Mouse (Mus musculus): Measurements from ENCODE around the gene Plekhn1. TPM values are rescaled to one million over a fixed set of nuclear protein-coding genes. Genes with fewer than 3 reads are reported as not detected.
A peak's percentile ranks its signal among the peaks of the same experiment; 100 is the strongest.

The Plekhn1 gene
- polyA plus RNA-seq, 1 experiment from 2014 or later: 4.1 TPM

DNA sequence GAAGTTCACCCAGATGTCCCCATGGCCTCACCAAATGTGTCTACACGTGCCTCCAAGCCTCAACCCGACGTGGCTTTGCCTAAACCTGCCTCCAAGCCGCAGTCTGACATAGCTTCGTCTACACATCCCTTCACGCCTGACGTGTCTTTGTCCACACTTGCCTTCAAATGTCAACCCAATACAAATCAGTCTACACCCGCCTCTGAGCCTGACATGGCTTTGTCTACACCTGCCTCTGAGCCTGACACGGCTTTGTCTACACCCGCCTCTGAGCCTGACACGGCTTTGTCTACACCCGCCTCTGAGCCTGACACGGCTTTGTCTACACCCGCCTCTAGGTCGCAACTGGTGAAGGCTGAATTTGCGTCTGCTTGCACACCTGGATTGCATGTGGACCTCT is 16.8 kb downstream of the Plekhn1 start:
- no peak for ATAC-seq (ENCODE audit: low read depth)
- H3K4me1 ChIP-seq (ENCODE audit: control insufficient read depth, low read depth, low read length): no peaks in the 10 kb centered on the region
- 0 out of 2 replicates have a peak, but pooled peaks cover 3% of the 10 kb centered on the region for H3K27me3 ChIP-seq (ENCODE audit: control insufficient read depth, insufficient read depth, low read depth, low read length)
- no peak overlapping the region for H3K4me3 ChIP-seq (ENCODE audit: low read depth, low read length)
- H3K9me3 ChIP-seq (replicated peaks; ENCODE audit: control insufficient read depth, low read length): no peaks in the 10 kb centered on the region
- H3K9ac ChIP-seq (ENCODE audit: low read depth, low read length): no peak overlapping the region
- no peak overlapping the region for H3K4me2 ChIP-seq (ENCODE audit: low read depth, low read length)
- H3K27ac ChIP-seq (ENCODE audit: low read length): no peak overlapping the region
- WGBS (ENCODE audit: insufficient replicate concordance): 71% methylated on average over 16 of the region's 16 CpGs
- H3K36me3 ChIP-seq (ENCODE audit: control insufficient read depth, insufficient read depth): no peaks in the 10 kb centered on the region

- H3K9me3 ChIP-seq (replicated peaks; ENCODE audit: control insufficient read depth, low read length): no peaks in the 10 kb centered on the region
- ATAC-seq (ENCODE audit: low read depth): no peak
- H3K4me3 ChIP-seq (ENCODE audit: low read depth, low read length): no peak overlapping the region
- no peak overlapping the region for H3K27ac ChIP-seq (ENCODE audit: low read length)
- WGBS (ENCODE audit: insufficient replicate concordance): 72% methylated on average over 16 of the region's 16 CpGs
- H3K36me3 ChIP-seq (ENCODE audit: control insufficient read depth, insufficient read depth): no peaks in the 10 kb centered on the region
- no peak overlapping the region for H3K4me2 ChIP-seq (ENCODE audit: low read depth, low read length)
- no peaks in the 10 kb centered on the region for H3K4me1 ChIP-seq (ENCODE audit: control insufficient read depth, low read depth, low read length)
- H3K27me3 ChIP-seq (ENCODE audit: control insufficient read depth, insufficient read depth, low read depth, low read length): 0 out of 2 replicates have a peak, but pooled peaks cover 3% of the 10 kb centered on the region
- no peak overlapping the region for H3K9ac ChIP-seq (ENCODE audit: low read depth, low read length)
Measured at GRCm38 (mm10) chr4:156217022-156217669, 17.5 kb downstream of the Plekhn1 start.

DNA sequence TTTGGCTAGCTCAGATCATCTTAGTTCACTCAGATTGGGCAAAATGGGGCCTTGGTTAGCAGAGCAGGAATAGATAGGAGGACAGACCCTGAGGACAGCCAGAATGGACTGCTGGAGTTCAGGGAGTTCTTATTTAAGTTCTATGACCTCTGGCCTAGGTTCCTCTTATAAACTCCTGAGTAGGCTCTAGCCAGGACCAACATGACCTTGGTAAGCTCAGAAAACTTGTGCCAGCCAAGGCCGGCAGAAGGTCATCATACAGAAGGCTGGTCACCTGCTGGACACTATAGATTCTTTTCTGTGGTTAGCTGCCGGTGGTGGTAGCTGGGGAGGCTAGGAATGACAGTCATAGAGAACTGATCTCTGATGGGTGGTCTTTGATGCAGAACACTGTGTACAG is 18.5 kb downstream of the Plekhn1 start:
- Histone ChIP-seq H3K36me3 (ENCODE audit: control insufficient read depth, insufficient read depth) (no peaks in the 10 kb centered on the region), H3K4me1 (ENCODE audit: control insufficient read depth, low read depth, low read length) (no peaks in the 10 kb centered on the region), H3K9ac (ENCODE audit: low read depth, low read length) (no peak overlapping the region), H3K27me3 (ENCODE audit: control insufficient read depth, insufficient read depth, low read depth, low read length) (0 out of 2 replicates have a peak, but pooled peaks cover 3% of the 10 kb centered on the region), H3K9me3 (replicated peaks; ENCODE audit: control insufficient read depth, low read length) (no peaks in the 10 kb centered on the region), H3K27ac (ENCODE audit: low read length) (no peak overlapping the region), H3K4me2 (ENCODE audit: low read depth, low read length) (no peak overlapping the region), H3K4me3 (ENCODE audit: low read depth, low read length) (no peak overlapping the region)
- no peak for ATAC-seq (ENCODE audit: low read depth)
- 66% methylated on average over 2 of the region's 2 CpGs for WGBS (ENCODE audit: insufficient replicate concordance)

GRCm38 (mm10) chr4:156215649-156216048 is 19.0 kb downstream of the Plekhn1 start, which contains the start of gene Perm1:
Perm1 (plus strand) TSS chr4:156215868.
- Histone ChIP-seq H3K4me1 (ENCODE audit: control insufficient read depth, low read depth, low read length) (no peaks in the 10 kb centered on the region), H3K9ac (ENCODE audit: low read depth, low read length) (no peak within 1 kb of the TSS), H3K36me3 (ENCODE audit: control insufficient read depth, insufficient read depth) (no peaks in the 10 kb centered on the region), H3K4me3 (ENCODE audit: low read depth, low read length) (no peak within 1 kb of the TSS), H3K9me3 (replicated peaks; ENCODE audit: control insufficient read depth, low read length) (no peaks in the 10 kb centered on the region), H3K4me2 (ENCODE audit: low read depth, low read length) (no peak within 1 kb of the TSS), H3K27me3 (ENCODE audit: control insufficient read depth, insufficient read depth, low read depth, low read length) (0 out of 2 replicates have a peak, but pooled peaks cover 3% of the 10 kb centered on the region), H3K27ac (ENCODE audit: low read length) (no peak within 1 kb of the TSS)
- WGBS (ENCODE audit: insufficient replicate concordance): 62% methylated on average over 4 of the region's 4 CpGs
- ATAC-seq (ENCODE audit: low read depth): no peak

- Histone ChIP-seq H3K36me3 (ENCODE audit: control insufficient read depth, insufficient read depth) (no peaks in the 10 kb centered on the region), H3K9me3 (replicated peaks; ENCODE audit: control insufficient read depth, low read length) (no peaks in the 10 kb centered on the region), H3K4me2 (ENCODE audit: low read depth, low read length) (no peak overlapping the region), H3K9ac (ENCODE audit: low read depth, low read length) (no peak overlapping the region), H3K4me1 (ENCODE audit: control insufficient read depth, low read depth, low read length) (no peaks in the 10 kb centered on the region), H3K4me3 (ENCODE audit: low read depth, low read length) (no peak overlapping the region), H3K27me3 (ENCODE audit: control insufficient read depth, insufficient read depth, low read depth, low read length) (0 out of 2 replicates have a peak, but pooled peaks cover 3% of the 10 kb centered on the region), H3K27ac (ENCODE audit: low read length) (no peak overlapping the region)
- ATAC-seq (ENCODE audit: low read depth): no peak
- 78% methylated on average over 13 of the region's 13 CpGs for WGBS (ENCODE audit: insufficient replicate concordance)
Measured at GRCm38 (mm10) chr4:156213134-156213533, 21.5 kb downstream of the Plekhn1 start.

GRCm38 (mm10) chr4:156209963-156210635 is 24.6 kb downstream of the Plekhn1 start:
- ATAC-seq (ENCODE audit: low read depth): no peak
- Histone ChIP-seq H3K27ac (ENCODE audit: low read length) (no peak overlapping the region), H3K9me3 (replicated peaks; ENCODE audit: control insufficient read depth, low read length) (no peaks in the 10 kb centered on the region), H3K4me2 (ENCODE audit: low read depth, low read length) (peak overlapping the region; percentile 35; the same call in 1 of the 2 replicates), H3K36me3 (ENCODE audit: control insufficient read depth, insufficient read depth) (no peaks in the 10 kb centered on the region), H3K4me1 (ENCODE audit: control insufficient read depth, low read depth, low read length) (no peaks in the 10 kb centered on the region), H3K9ac (ENCODE audit: low read depth, low read length) (no peak overlapping the region), H3K27me3 (ENCODE audit: control insufficient read depth, insufficient read depth, low read depth, low read length) (peaks cover 11% of the 10 kb centered on the region), H3K4me3 (ENCODE audit: low read depth, low read length) (no peak overlapping the region)
- 46% methylated on average over 13 of the region's 13 CpGs for WGBS (ENCODE audit: insufficient replicate concordance)

DNA sequence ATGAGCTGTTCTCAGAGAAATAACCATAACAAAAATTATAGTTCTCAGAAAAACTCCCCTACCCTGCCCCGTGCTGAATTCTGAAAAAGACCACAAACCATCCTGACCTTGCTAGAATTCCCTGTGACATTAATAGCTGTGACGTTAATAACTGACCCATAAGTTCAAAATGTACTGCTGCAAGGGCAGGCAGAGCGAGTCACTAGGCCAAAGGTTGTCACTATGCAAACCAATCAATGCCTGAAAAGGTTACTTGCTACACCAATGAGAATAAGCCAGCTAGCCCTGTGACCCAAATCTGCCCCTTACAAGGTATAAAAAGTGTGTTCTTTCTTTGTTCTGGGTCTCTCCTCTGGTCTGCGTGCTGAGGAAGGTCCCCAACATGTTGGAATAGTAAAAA is 25.8 kb downstream of the Plekhn1 start:
- peaks cover 24% of the 10 kb centered on the region for H3K27me3 ChIP-seq (ENCODE audit: control insufficient read depth, insufficient read depth, low read depth, low read length)
- no peak overlapping the region for H3K9ac ChIP-seq (ENCODE audit: low read depth, low read length)
- no peak for ATAC-seq (ENCODE audit: low read depth)

GRCm38 (mm10) chr4:156203413-156204131 is 31.1 kb downstream of the Plekhn1 start:
- under 1% methylated on average over 49 of the region's 49 CpGs for WGBS (ENCODE audit: insufficient replicate concordance)
- H3K9me3 ChIP-seq (replicated peaks; ENCODE audit: control insufficient read depth, low read length): no peaks in the 10 kb centered on the region
- H3K4me2 ChIP-seq (ENCODE audit: low read depth, low read length): peak overlapping the region; percentile 92
- peaks cover 40% of the 10 kb centered on the region for H3K27me3 ChIP-seq (ENCODE audit: control insufficient read depth, insufficient read depth, low read depth, low read length)
- H3K36me3 ChIP-seq (ENCODE audit: control insufficient read depth, insufficient read depth): no peaks in the 10 kb centered on the region
- peak overlapping the region; percentile 35 for H3K27ac ChIP-seq (ENCODE audit: low read length)
- peak overlapping the region; percentile 66 for H3K9ac ChIP-seq (ENCODE audit: low read depth, low read length)
- peaks cover 29% of the 10 kb centered on the region for H3K4me1 ChIP-seq (ENCODE audit: control insufficient read depth, low read depth, low read length)
- peak overlapping the region; percentile 66 for H3K4me3 ChIP-seq (ENCODE audit: low read depth, low read length)
- peak; percentile 3; the same call in 1 of the 2 replicates for ATAC-seq (ENCODE audit: low read depth)

More for the DNA sequence above, 25.8 kb downstream of the Plekhn1 start:
- 74% methylated on average over 4 of the region's 4 CpGs for WGBS (ENCODE audit: insufficient replicate concordance)
- no peak overlapping the region for H3K4me2 ChIP-seq (ENCODE audit: low read depth, low read length)
- no peaks in the 10 kb centered on the region for H3K36me3 ChIP-seq (ENCODE audit: control insufficient read depth, insufficient read depth)
- no peaks in the 10 kb centered on the region for H3K9me3 ChIP-seq (replicated peaks; ENCODE audit: control insufficient read depth, low read length)
- no peak overlapping the region for H3K4me3 ChIP-seq (ENCODE audit: low read depth, low read length)
- H3K4me1 ChIP-seq (ENCODE audit: control insufficient read depth, low read depth, low read length): peaks cover 4% of the 10 kb centered on the region
- H3K27ac ChIP-seq (ENCODE audit: low read length): no peak overlapping the region

Data from liver, embryonic 16.5 days (tissue).